Mouse (Mus musculus): ENCODE measurements around the gene Unkl. TPM values are rescaled to one million over a fixed set of nuclear protein-coding genes. Genes with fewer than 3 reads are reported as not detected.
A peak's percentile ranks its signal among the peaks of the same experiment; 100 is the strongest.

Unkl gene
- total RNA-seq, 1 experiment from 2014 or later: 20.4 TPM

DNA sequence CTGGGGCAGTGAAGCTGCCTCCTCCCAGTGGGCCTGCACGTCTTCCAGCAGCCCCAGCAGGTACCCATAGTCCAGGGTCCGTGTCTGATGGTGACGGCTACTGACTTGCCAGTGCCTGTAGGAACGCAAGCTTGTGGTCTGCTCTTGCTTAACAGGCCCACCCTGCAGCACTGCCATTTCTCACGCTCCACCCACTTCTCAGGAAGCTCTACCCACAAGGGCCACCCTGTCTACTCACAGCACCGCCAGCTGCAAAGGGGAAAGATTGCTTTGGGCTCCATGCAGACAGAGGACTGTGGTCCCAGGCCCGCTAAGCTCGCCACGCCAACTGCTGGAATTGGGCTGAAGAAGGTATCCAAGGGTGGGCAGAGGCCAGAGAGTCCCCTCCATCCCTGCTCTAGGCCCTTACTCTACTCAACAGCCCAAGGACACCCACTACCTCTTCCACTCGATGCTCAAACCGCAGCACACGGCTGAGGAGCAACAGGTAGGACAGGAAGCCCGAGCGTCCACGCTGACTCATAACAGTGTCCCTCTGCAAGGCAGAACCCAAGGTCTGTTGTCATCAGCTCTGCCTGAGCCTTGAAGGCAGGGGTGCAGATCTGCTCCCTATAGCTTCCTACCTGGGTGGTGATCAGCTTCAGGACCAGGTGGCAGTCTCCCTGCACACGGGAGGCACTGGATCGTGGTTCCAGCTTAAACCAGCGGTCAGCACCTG, 60.0 kb downstream of the Unkl start:
- ATAC-seq (ENCODE audit: extremely low read depth, insufficient number of reproducible peaks, low FRiP score, poor library complexity, severe bottlenecking): peak; percentile 10; the same call in 1 of the 2 replicates

DNA sequence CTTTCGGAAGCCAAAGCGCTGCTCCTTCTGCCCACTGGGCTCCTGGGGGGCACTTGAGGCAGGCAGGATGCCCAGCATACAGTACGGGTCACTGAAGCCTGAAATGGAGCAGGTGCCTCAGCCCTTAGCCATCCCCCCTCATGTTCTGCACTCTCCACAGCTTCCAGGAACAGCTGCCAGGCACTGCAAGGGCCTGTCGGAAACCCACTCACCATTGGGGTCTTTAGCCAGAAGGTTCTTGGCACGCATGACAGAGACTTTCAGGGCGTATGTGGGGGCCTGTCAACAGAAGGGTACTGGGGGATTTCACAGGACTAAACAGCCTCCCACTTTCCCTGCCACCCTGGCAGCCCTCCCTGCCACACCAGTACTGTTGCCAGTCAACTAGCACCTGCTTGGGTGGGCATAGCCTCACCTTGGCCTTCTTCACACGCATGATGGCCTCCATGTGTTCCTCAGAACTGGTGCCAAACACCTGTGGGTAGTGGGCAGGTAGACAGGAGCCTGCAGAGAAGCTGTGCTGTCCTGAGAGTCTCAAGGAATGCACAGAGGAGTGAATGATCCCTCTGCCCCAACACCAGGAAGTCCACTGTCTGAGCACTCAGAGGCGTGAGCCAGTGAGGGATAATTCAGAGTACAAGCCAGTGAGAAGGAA, 62.1 kb downstream of the Unkl start:
- no peak for ATAC-seq (ENCODE audit: extremely low read depth, insufficient number of reproducible peaks, low FRiP score, poor library complexity, severe bottlenecking)

- no peak for ATAC-seq (ENCODE audit: extremely low read depth, insufficient number of reproducible peaks, low FRiP score, poor library complexity, severe bottlenecking)
These were observed 64.4 kb downstream of the Unkl start for GRCm38 (mm10) chr17:25252643-25253042.

GRCm38 (mm10) chr17:25253760-25254159, 65.6 kb downstream of the Unkl start:
- no peak for ATAC-seq (ENCODE audit: extremely low read depth, insufficient number of reproducible peaks, low FRiP score, poor library complexity, severe bottlenecking)

- ATAC-seq (ENCODE audit: extremely low read depth, insufficient number of reproducible peaks, low FRiP score, poor library complexity, severe bottlenecking): no peak
These were observed 66.9 kb downstream of the Unkl start for GRCm38 (mm10) chr17:25255110-25255509.

DNA sequence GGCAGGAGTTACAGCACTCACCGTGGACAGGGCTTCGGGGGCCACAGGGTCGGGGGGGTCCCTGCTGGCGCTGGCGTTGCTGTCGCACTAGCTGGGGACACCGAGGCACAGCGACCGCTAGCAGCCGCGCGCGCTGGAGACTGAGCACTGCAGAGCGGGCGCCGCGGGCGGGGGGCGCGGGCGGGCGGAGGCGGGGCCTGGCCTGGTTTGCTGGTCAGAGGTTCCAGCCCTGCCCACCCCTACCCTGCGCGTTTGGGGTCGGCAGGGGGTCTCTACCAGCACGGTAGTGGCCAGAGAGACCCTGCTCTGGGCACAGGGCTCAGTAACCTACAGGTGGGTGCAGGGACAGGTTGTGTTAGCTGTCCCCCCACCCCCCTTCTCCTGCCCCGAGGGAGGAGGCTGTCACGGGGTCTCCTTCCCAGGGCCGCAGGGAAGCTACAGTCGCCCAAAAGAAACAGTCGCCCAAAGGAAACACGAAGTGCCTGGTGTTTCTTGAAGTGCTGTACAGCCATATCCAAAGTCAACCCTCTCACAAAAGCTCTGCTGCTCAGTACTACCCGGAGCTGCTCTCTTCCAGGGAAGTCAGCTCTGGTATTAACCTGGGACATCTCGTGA, 68.0 kb downstream of the Unkl start, which contains the start of gene Baiap3:
Gene Baiap3 (minus strand): TSS at position 225 of the 615 bp plus-strand sequence.
- no peak for ATAC-seq (ENCODE audit: extremely low read depth, insufficient number of reproducible peaks, low FRiP score, poor library complexity, severe bottlenecking)

GRCm38 (mm10) chr17:25257804-25258261, 69.6 kb downstream of the Unkl start:
- ATAC-seq (ENCODE audit: extremely low read depth, insufficient number of reproducible peaks, low FRiP score, poor library complexity, severe bottlenecking): no peak

DNA sequence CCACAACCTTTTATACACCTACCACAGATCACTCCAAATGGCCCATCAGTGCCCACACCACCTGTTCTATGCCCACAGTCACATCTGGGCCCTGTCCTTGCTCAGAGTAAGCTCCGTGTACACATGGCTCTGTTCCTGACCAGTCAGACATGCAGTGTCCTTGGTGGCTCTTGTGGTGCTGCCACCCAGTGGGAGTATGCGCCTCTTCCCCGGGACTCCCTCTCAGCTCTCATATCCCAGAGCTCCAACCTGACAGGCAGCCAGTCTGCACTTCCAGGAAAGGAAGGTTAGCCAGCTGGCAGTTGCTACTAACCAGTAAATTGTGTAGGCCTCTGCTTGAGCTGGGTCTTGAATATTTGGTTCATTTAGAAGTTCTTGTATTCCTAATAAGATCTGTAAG, 76.3 kb downstream of the Unkl start:
- ATAC-seq (ENCODE audit: extremely low read depth, insufficient number of reproducible peaks, low FRiP score, poor library complexity, severe bottlenecking): no peak

- ATAC-seq (ENCODE audit: extremely low read depth, insufficient number of reproducible peaks, low FRiP score, poor library complexity, severe bottlenecking): no peak
These were observed 82.7 kb downstream of the Unkl start for GRCm38 (mm10) chr17:25270795-25271335.

DNA sequence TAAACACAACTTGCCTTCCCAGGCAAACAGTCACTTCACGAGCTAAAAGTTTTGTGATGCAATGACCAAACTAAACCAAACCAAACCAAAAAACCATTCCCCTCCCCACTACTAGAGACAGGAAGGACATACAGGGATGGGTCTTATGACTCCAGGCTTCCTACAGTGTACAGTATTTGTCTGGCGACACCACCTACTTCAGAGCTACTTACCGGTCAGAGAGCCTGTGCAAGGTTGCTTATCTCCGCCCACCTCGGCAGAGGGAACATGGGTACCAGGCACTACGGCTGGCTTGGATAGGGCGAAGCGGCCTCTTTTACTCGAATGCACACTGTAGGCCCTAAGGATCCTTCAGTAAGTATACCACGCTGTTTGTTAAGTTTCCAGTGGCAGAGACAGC, 84.1 kb downstream of the Unkl start:
- no peak for ATAC-seq (ENCODE audit: extremely low read depth, insufficient number of reproducible peaks, low FRiP score, poor library complexity, severe bottlenecking)

DNA sequence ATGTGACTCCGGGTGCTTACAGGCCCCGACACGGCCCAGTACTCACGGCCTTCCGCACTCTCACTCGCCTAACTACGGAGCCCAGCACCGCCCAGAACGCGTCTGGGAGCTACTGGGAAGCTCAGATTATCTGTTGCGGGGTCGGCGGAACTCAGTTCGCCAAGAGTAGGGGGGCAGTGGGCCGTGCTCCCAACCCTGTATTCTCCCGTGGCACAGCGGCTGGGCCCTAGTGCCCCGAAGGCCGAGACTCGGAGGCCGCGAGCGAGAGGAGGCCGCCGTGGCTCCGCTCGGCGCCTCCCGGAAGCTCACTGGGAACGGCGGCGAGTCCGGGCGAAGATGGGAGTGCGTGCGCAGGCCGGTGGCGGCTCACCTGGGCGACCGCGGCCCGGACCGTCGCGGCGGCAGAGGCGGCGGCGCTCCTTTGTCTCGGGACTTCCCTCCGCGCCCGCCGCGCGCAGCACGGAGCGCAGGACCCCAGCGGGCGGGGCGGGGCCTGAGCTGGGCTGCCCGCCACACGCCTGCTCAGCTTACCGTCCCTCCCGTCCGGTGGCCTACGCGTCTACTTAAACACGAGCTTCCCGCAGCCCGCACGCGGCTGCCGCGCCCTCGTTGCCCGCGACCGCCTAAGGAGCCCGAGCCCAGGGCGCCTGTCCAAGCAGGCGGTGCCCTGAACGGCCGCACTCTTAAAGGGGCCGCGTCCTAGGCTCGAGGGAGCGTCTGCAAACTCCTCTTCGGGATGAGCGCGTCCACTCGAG, 84.9 kb downstream of the Unkl start:
- peak; percentile 54 for ATAC-seq (ENCODE audit: extremely low read depth, insufficient number of reproducible peaks, low FRiP score, poor library complexity, severe bottlenecking)

DNA sequence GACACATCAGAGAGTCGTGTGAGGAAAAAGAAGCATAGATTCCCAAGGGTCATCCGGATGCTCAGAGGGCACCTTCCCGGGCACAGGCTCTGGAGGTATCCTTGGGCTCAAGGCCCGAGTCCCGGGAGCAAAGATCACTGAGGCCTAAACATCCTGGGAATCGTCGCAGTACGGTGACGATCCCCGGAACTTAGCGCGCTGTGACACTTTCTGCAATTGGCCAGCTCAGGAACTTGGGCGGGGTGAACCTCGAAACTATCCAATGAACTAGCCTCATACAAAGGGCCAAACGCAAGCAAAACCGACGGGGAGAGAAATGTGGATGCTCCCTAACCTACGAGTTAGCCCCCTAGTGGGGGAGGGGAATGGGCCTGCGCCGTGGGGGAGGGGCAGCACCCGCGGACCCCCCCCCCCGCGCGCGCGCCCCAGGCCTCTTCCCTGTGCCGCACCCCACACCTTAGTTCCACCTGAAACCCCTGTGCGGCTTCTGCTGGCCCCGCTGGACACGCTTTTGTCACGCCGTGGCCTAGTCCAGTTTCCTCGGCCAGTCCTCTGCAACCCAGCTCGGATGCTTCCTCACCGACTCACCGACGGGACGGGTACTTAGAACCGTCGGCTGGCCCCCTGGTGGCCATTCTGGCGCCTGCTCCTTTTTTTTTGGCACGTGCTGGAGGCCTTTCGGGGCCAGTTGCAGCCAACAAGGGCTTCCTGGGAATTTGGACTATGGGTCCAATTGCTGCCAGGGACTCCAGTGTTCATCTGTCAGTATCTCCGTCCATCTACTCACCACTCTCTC, 85.7 kb downstream of the Unkl start:
- peak; percentile 77 for ATAC-seq (ENCODE audit: extremely low read depth, insufficient number of reproducible peaks, low FRiP score, poor library complexity, severe bottlenecking)

DNA sequence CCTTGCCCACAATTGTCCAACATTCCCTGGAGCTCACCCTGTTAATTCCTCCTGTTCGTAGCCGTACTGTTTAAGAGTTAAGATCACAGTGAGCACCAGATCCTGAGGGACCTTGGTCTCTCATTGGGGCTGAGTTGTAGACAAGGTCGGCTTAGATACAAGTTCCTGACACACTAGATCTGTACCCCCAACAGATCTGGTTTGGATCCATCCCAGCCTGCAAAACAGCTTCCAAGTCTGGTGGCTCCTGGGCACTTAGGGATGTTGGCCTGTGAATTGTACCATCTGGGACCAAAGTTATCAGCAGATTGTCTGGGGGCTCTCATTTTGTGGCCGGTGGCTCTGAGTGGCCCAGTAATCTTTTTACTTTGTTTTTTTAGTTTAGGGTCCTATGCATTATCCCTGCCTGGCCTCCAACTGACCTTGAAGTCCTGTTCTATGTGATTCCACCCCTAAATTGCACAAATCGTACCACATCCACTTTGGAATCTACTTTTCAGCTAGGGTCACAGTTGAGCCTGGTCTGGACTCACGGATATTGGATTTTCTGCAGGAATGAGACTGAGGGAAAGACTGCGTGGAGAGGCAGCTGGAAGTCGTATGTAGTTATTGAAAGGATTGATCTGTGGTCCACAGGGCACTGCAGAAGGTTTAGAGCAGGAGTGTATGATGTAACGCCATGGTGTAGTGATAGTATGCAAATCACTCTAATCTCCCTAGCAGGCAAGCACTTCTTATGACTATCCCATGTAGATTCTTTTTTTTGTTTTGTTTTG, 86.6 kb downstream of the Unkl start, which contains the start of gene Ube2i:
Gene Ube2i (minus strand): TSS at position 52 of the 776 bp plus-strand sequence.
- no peak for ATAC-seq (ENCODE audit: extremely low read depth, insufficient number of reproducible peaks, low FRiP score, poor library complexity, severe bottlenecking)

GRCm38 (mm10) chr17:25275833-25276232, 87.6 kb downstream of the Unkl start:
- ATAC-seq (ENCODE audit: extremely low read depth, insufficient number of reproducible peaks, low FRiP score, poor library complexity, severe bottlenecking): no peak

DNA sequence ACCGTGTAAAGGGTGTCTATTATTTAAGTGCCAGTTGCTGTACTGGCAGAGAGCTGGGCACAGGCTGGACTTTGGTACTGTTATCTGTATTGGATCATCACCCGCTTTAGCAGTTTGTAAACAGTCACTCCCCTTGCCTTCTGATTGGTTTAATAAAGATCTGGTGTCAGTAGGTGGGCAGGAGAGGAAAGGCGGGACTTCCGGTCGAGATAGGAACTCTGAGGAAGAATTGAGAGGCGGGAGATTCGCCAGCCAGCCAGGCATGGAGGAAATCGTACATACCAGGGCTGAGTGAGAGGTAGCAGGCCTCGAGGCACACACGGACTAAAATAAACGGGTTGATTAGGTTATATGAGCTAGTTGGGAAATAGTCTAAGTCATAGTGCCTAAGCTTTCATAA, 93.9 kb downstream of the Unkl start:
- 0 out of 2 replicates have a peak, but pooled peaks have one; percentile 33 for ATAC-seq (ENCODE audit: extremely low read depth, insufficient number of reproducible peaks, low FRiP score, poor library complexity, severe bottlenecking)

Data from neutrophil, adult 5-6 weeks (primary cell).